Mouse (Mus musculus) cerebellum, postnatal 10 days (tissue): ENCODE results near the gene Hist1h4c.
"Not testable (repeated sequence)": the region's sequence is repeated elsewhere in the genome, so short reads cannot be mapped to it uniquely, and the experiment has no call there.

Experiments used
- DNase-seq, 2 experiments: peaks; one replicate each; pipeline ENCODE4 v3.0.0; 2021; ENCODE audit warnings: mixed read lengths in 2 of 2

The Hist1h4c gene

DNA sequence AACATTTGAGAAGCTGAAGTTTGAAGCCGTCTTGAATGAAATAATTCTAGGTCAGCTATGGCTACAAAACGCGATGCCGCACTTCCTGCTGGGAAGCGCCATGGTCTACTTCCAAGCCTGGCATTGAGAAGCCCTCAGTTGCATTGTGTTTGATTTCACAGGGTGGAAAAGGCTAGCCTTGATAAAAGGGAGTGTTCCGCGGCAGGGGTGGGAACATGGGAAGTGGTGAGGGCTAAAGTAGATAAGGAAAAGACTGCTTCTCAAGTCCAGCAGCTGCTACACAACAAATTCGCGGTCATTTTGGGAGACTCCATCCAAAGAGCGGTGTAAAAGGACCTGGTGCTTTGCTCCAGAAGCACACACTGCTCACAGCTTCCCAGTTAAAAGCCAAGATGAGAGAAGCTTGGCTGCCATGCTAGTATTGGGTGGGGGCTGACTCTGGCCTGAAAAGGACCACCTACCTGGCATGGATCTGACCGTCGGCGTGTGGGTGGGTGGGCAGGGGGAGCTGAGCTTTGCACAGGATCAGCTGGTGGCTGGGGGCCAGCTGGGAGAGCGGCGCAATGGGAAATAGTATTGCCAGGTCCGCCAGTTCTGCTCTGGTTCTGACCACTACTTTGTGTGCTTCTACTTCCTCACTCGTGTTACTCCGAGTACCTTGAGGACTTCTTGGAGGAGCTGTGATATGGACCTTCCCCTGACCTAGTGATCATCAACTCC is 30.4 kb upstream of the Hist1h4c start:
- no peak for DNase-seq

DNA sequence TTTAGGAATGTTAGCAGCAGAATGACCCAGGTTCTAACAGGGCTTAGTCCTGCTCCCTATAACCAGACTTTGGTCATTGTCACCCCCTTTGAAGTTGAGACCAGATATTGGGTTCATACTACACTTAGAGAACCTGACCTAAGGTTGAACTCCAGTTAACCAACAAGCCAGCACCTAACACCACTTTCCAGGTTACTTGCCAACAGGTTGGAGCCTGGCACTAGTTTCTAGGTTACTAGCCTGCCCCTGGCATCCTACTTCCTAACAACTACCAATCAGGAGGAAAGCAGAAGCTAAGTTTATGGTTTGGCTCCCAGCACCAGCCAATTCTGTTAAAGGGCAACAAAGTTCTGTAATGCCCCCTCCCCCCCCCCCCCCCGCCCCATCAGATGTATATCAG is 27.0 kb upstream of the Hist1h4c start:
- DNase-seq: no peak

DNA sequence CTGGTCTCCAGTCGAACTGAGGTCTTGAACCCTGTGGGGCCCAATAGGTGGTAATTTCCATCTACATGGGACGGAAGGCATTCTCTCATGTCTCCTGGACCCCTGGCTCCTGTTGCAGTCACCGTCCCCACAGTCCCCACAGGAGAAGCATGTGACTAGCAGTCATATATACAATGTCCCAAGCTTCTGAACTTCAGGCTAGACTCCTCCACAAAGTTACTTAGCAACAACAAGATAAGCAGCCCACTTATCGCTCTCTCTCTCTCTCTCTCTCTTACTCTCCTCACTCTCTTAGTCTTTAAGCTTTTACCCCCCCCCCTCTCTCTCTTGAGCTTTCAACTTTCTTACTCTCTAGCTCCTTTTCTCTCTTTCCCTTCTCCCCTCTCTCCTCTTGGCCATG is 26.0 kb upstream of the Hist1h4c start:
- no peak for DNase-seq

DNA sequence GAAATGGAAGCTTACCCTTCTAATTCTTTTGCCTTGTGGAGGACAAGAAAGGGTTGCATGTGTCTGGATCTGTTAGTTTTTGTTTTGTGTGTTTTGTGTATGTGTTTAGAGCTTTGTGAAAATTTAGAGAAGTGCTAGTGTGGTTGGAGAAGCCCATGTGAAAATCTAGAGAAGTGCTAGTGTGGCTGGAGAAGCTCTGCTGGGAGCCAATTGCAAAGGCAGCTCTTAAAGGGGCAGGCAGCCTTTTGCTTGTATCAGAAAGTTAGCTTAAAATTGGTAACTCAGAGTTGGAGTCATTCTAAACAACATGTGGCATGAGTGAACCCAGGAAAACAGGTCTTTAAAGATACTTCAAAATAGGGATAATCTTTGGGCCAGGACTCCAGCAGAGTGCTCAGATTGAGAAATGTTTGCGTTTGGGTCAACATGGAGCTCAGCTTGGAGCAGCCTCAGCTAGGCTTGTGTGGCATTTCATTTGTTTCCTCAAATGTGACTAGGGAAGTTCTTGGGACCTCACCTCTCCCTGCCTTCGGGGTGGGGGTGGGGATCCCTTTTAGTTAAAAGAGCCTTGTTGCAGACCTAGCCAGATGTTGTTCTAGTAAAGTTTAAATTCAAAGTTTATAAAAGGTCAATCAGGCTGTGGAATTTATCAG is 19.5 kb upstream of the Hist1h4c start:
- DNase-seq: not testable (repeated sequence)

DNA sequence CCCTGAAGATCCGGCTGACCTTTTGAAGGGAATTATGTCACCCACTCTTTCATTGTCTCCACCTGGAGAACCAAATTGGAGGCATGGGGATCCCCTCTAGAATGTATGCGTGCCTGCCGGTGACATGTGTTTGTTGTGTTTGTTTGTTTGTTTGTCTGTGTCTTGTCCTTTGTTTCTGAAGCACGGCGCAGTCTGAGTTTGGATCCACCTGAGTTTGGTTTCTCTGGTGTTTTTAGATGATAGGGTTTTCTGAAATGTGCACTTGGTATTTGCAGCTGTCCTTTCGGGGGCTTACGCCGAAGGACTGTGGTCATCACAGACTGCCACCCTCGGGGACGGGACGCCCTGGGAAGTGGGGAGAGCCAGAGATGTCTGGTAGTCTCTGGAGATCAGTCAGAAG is 18.9 kb upstream of the Hist1h4c start:
- no peak for DNase-seq

DNA sequence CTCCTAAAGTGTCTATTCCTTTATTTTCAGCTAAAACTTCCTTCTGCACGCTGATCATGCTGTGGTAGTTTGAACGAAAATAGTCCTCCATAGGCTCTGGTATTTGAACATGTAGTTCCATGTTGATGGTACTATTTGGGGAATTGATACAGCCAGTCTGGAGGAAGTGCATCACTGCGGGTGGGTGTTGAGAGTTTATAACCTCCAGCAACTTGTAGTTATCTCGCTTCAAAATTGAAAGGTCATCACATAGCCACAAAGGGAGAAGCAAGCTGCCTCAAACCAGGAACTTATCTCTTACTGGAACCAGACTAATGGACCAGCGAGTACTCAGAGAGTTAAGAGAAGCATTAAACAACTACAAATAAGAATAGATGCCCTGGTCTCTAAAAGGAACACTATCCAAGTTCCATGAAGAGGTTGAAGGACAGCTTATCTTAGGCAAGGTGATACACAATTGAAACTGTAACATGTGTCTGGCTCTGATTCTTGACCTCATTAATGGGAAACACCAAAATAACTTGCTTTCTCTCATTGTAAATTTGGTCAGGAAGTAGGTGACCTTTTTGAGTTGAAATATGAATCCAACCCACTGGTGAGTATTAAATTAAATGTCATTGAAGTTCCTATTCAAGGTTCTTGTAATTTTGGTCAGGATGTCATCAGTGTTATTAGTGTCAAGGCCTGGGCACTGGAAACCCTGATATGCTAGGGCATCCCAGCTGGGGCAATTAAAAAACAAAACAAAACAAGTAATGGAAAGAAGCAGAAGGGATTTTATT is 18.2 kb upstream of the Hist1h4c start:
- no peak for DNase-seq

DNA sequence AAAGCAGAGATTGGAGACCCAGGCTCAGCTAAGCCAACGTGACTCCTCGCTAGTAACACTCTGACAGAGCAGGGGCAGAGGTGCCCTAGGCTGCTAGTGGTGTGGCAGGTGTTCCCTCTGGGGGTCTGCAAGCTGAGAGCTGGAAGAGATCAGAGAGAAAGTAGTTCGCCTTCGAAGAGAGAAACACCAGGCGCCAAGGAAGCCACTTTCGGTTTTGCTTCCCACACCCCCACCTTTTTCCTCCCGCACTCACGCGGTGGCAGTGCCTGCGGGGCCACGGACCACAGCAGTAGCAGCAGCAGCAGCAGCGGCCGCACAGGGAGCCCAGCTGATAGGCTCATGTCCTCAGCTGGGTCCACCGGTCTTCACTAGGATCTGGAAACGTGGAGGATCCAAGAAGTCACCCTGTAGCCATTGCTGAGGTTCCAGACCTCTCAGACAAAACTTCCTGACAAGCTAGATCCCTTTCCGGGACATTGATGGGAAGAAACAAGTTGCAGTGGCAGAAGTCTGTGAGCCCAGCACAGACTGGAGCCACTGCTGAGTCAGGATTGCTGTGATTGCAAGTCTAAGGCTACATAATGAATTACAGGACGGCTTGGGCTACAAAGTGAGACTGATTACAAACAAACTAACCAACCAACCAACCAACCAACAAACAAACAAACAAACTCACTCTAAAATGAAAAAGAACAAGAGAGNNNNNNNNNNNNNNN is 12.3 kb upstream of the Hist1h4c start, which contains the start of gene Hfe:
Hfe (minus strand) TSS at position 481 of the 716 bp plus-strand sequence.
- peak; percentile 33 for DNase-seq

DNA sequence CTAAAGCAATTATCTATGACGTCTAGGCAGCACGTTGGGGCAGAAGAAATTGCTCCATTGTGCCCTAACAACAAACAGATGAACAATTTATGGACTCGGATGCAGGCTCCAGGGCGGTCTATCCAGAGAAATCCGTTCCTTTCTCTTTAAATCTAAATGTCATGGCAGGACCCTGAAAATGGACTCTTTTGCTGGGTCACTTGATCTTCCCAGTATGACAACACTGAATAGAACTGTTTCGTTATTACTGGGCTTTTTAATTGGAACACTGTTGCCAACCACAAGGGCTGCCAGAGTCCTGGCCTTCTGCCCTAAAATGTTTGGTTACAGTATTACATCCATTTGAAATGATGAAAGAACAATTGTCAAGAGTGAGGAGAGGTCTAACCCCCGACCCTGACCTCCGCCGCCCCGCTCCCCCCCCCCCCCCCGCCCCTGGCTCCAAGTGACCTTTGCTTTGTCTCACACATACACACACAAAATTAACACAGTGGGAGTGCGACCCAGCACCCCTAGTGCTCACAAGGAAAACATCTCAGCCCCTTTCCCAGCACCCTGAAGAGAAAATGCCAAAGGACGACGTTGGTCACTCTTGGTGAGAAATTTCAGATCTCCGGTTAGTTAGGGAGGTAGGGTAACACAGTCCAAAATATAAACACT is 11.6 kb upstream of the Hist1h4c start:
- DNase-seq: peak; percentile 29 to 40

DNA sequence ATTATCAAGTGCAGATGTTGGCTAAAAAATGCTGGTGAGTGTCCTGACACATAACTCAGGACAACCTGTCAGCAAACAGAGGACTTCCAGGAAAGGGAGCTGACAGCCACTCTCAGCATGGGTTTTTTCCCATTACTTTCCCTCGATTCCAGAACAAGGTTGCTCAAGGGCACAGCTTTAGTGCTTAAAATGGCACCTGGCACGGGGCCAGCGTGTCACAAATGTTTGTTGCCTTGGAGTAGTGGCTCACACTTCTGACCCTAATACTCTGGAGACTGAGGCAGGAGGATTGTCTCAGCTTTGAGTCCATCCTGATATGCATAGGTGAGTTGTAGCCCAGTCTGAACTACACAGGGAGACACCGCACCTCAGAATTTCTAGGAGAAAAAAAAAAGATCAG is 10.4 kb upstream of the Hist1h4c start:
- DNase-seq: no peak

DNA sequence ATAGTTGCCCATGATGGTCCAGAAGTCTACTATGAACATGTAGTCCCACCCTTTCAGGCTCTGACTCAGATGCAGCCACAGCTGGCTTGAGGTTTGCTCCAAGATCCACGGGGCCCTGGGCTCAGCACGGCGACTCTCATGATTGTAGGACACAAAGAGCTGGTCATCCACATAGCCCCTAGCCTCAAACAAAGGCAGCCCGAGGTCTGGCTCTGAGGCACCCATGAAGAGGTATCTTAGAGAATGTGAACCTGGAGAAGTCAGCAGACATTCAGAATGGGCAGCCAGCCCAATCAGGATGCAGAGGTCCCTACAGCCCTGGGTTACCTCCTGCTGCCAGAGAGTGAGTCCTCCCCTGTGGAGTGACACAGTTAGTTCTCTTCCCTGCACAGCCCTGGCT is 9.8 kb upstream of the Hist1h4c start:
- no peak for DNase-seq

DNA sequence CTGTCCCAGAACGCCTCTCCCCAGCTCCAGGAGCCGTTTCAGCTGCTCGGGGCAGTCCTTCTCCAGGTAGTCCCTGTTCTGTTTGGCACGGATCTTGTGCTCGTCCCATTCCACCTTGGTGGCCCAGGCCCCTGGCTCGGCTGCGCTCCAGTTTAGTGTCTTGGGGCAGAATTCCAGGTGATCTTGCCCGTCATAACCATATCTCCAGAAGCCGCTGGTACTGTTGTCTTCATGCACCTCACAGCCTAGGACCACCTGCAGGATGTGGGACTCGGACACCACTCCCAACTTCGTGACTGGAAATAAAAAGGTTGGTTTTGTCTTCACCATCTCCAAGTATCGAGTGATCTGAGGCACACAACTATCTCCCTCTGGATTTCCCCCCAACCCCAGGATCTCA is 8.5 kb upstream of the Hist1h4c start:
- DNase-seq: no peak

DNA sequence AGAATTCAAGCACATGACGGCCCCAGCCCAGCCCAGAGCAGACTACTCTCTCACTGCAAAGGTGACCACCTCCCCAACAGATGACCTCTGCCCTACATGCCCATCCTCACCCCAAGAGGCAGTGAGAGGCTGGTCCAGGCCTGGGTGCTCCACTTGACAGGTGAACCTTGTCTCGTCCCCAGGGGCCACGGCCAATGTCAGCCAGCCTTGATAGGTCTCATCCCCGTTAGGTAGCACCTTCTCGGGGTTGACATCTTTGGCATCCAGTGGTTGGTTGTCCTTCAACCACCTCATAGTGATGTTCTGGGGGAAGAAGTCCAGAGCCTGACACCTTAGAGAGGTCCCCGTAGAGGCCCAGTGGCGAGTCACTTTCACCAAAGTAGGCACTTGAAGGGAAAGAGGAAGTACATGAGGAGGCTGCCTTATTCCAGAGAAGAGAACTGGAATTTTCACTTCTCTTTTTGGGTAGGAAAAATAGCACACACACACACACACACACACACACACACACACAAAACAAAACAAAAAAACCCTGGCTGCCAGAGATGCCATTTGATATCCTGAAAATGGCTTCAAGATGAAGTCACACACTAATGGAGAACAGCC is 7.6 kb upstream of the Hist1h4c start:
- DNase-seq: no peak

DNA sequence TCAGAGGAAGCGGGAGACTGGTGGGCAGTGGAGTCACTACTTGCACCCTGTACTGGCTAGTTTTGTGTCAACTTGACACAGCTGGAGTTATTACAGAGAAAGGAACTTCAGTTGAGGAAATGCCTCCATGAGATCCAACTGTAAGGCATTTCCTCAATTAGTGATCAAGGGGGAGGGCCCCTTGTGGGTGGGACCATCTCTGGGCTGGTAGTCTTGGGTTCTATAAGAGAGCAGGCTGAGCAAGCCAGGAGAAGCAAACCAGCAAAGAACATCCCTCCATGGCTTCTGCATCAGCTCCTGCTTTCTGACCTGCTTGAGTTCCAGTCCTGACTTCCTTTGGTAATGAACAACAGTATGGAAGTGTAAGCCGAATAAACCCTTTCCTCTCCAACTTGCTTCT is 4.5 kb upstream of the Hist1h4c start:
- DNase-seq: not testable (repeated sequence)

DNA sequence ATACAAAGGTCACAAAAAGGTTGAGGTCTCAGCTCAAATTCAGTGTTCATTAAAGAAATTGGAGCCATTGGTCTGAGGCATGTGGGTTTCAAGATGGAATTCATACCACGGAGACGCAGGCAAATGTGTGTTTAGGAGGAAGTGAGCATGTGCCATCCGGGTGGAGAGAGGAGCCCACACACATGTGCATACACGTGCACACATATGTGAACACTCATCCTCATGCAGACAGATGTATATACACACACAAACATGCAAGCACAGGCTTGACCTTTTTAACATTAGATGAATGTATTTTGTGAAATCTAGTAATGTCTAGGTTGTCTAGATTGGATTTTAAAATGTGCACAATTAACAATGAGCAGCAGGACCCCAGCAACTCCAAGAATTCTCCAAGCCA is 4.0 kb upstream of the Hist1h4c start:
- DNase-seq: no peak

DNA sequence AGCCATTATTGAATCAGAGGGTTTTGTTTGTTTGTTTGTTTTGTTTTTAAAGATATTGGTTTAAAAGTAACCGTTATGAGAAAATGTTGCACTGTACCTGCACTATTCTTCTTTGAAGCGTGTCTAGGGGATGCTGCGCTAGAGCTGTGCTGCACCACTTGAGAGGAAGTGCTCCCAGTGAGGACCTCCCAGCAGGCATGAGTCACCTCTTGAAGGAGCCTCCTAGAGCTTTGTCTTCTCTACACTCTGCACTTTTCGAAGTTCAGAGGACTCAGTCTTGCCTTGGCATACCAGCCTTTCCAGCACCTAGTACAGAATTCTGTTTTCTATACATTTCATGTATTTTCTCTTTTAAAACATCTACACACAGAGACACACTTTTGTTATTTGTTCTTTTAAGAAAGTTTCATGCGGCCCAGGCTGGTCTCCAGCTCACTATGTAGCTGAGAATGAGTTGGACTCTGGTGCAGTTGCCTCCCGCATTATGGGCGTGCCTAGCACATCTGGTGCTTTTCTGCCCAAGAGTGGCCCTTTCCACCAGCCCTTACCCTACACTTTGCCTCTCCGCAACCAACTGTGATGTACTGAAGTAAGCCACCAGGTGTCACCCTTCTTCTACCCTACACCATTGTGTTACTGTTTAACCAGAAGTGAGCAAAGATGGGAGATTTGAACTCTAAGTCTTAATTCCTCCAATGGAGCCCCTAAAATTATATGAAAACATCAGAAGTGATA is 2.7 kb upstream of the Hist1h4c start:
- DNase-seq: peak; percentile 74 to 80

DNA sequence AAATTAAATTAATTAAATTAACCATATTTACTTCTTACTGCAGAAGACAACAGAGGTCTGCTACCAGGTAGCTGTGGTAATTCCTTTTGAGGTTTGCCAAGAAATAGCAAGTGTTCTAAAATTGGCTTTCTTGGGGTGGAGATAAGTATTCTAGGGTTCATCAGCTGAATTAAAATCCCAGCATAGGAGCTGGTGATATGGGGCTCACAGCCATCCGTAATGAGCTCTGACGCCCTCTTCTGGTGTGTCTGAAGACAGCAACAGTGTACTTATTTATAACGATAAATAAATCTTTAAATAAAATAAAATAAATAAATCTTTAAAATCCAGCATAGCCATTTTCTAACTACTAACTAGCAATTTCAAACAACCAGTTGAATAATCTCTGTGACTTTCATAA is 1.5 kb upstream of the Hist1h4c start:
- DNase-seq: no peak

DNA sequence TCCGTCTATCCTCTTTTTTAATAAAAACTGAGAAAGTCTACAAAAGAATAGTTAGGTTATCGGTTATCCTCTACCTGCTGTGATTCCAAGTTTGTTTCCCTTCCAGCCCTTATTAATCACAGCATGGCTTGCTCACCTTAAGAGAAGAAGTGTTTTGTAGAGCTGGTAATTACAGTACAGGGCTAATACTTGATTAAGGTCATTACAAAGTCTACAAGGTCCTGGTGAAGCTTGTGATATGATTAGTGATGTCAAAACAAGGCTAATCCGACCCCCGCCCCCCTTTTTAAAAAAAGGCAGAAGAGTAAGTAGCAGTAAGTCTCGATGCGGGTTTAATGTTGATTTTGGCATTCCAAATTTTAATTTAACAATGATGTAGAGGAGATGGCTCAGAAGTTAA is 742 bp upstream of the Hist1h4c start:
- peak in 1 of 2 experiments; percentile 10 for DNase-seq

DNA sequence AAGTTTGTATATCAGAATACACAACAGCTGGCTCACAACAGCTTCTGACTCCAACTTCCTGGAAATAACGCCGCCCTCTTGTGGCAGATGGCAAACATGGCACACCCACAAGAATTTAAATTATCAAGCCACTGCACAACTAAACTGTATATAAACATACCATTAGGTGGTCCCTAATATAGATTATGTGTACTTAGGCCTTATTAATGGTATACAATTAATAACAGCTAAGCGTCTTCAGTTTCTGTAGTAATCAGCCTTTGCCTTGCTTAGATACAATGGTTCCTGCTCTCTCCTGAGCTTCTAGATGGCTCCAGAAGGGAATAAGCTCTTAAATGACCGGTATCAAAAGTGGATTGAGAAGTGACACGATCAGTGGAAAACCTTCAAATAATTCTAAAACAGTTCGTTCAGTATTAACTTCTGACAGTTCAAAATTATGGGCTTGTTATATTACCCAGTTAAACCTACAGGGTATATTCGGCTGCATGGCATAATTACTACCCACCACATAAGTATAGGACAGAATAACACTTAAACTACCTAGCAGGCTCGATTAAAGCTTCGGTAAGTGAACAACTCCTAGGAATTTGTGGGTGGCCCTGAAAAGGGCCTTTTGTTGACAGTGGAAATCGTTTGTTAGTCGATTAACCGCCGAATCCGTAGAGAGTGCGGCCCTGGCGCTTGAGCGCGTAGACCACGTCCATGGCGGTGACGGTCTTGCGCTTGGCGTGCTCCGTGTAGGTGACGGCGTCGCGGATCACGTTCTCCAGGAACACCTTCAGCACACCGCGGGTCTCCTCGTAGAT is 559 bp downstream of the Hist1h4c start:
- peak; percentile 57 to 67 for DNase-seq

DNA sequence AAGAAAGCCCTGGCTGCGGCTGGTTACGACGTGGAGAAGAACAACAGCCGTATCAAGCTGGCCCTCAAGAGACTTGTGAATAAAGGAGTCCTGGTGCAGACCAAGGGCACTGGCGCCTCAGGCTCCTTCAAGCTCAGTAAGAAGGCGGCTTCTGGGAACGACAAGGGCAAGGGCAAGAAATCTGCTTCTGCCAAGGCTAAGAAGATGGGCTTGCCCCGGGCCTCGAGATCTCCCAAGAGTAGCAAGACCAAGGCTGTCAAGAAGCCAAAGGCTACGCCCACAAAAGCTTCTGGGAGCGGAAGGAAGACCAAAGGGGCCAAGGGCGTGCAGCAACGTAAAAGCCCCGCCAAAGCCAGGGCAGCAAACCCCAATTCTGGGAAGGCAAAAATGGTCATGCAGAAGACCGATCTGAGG is 2.2 kb downstream of the Hist1h4c start:
- DNase-seq: peak in 1 of 2 experiments; percentile 11

DNA sequence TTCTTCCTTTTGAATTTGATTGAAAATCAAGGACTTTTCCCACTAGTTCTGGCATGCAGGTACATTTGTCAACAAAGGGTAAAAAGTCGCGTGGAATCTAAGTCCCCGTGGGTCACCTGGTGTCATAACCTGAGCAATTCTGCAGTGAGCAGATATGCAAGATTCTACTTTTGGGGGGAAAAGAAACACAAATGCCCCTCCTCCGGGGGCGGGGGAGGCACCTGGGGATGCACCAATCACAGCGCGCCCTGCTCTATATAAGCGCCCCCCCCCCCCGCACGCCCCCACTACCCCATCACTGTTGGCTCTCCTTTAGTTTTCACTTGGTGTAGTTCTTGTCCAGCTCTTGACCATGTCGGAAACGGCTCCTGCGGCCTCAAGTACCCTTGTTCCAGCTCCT is 2.7 kb downstream of the Hist1h4c start, which contains the start of gene Hist1h1t:
Hist1h1t (plus strand) TSS at position 301 of the 400 bp plus-strand sequence.
- no peak for DNase-seq
